Mouse (Mus musculus) WW6 (cell line): ENCODE measurements at regions not wholly inside any gene's neighbourhood (a gene's known extent, or its start where the extent isn't known, plus 50 kb on each side); places are given as distances from the start of the nearest gene placed in this dataset.

Source experiments
- DNase-seq: peaks from one replicate; pipeline ENCODE4 v3.0.0-alpha.2; 2013; ENCODE audit warnings: low read depth, low spot score

DNA sequence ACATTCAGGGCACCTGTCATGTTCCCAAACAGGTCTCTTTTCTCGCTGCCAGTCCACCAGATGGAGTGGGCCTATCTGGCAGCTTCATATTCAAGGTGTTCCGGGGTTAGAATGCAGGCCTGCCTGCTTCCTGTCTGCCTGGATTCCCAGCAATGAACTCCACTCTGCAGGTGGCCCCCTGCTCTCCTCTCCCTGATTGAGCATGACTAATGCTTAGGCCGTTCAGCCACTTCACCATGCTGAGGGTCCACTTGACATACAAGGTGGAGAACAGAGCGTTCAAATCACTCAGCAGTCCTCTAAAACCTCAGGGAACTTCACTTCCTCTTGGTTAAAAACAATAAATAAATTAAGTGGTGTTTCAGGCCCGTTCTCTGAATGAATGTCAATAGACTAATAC is 112.1 kb upstream of the Ralgapa2 start:
- no peak for DNase-seq

DNA sequence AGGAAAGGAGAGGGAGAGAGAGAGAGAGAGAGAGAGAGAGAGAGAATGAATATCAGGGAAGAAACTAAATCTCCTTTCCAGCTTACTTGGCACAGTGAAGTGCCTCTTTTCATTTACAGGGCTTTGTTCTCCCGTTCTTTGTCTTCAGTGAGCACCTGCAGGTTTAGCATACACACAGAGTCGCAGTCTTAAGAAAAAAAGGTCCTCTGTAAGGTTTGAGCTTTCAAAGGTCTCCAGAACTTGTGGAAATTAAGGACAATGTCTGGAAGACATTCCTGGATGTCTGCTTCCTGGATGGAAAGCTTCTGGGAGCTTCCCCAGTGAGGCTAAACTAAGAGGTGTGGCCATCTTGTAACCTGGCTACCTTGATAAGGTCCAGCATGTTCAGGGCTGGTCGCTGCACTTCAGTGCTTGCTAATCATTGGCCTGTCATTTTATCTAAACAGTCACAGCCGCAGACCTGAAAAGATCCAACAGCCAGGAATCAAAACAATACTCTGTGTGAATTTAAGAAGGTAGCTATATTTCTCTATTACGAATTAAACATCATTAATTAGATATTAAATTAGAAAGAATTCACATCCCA is 113.1 kb upstream of the Ralgapa2 start:
- no peak for DNase-seq

DNA sequence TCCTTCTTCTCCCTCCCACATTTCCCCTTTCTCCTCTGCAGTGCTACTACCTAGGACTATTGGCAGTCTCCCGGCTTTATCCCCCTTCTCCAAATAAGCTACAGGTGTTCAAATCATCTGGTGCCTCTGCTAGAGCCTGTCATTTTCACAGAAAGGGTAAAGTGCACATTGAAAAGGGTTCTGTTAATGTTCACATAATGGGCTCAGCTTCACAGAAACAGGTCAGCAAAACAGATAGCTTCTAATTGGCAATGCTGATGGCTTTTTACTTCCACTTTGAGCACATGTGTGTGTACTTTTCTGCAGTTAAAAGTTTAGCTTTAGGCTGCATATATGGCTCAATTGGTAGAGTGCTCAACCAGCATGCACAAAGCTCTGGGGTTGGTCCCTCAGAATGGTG is 114.4 kb upstream of the Ralgapa2 start:
- DNase-seq, result no peak

DNA sequence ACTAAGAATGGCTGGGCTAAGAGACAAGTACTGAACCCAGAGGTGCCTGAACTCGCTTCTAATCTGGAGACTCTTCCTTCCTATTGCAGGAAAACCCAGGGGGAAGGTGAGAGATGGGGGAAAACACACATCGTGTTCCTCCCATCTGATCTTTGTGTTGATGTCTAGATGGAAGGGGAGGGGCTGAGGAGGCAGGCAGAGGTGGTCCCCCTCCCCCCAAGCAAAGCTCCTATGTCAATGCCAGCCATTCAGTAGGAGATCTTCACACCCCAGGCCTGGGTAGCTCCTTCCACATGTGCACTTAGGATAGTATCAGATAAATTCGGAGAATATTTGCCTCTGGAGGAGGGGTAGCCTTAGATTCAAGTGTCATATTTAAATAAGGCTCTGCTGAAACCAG is 118.0 kb upstream of the Ralgapa2 start:
- DNase-seq, result no peak

DNA sequence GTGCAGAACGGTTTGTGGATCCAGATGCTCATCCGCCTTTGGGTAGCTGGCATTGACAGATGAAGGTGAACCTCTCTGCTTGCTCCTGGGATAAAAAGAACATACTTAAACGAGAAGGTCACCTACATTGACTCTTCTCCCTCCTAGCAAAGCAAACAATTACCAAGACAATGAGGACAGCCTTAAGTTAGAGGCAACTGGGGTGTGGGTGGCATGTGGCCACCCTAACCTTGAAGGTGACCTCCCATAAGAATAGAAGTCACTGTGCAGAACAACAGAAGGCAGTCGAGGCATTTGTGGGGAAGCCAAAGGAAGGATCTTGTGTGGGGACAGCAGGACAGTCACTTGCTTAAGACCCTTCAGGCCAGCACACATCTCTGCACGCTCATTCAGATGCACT is 119.0 kb upstream of the Ralgapa2 start:
- no peak for DNase-seq

DNA sequence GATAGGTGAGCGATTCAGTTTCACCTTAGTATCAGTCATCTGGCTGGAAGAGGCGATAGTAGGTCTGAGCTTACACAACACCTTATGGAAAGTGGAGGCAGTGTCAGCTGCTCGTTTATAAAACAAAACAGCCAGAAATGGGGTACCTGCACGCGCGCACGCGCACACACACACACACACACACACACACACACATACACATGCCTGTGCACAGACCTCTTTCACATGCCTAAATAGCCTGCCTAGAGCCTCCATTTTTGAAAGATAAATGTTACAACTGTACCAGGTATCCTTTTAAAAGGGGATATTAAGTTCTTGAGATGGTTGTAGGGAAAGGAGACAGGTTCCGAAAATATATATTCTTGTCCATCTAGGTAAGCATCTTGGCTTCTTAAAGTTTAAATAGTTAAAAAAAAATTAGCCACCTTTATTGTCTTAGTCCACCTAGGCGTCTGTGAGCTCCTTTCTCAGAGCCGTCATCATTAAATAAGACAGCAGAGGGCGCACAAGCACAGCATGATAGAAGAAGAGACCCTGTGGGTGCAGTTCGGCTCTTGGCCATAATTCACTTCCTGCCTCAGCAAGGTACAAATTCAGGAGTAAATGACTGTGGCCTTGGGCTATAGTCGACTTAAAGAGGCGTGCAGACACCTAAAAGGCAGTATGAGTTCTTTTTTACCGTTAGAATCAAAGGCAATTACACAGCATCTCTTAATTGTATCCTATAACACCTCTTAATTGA is 121.4 kb upstream of the Ralgapa2 start:
- peak; percentile 26 for DNase-seq

DNA sequence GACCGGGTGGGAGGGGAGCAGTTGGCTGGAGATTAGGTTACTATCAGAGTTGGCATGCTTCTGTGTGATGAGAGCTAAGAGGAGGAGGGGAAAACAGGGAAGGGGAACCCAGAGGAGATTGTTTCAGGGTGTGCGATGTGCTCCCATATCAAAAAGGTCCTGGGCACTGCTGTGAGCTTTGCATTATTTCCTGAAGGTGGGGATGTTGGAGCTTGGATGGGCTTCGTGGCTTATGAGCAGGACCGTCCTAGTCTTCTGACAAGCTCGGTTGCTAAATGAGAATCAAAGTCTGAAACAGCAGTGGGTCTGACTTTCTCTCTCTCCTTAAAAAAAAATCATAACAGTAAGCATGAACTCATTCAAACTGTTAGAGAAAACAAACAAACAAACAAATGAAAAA is 125.4 kb upstream of the Ralgapa2 start:
- no peak for DNase-seq

DNA sequence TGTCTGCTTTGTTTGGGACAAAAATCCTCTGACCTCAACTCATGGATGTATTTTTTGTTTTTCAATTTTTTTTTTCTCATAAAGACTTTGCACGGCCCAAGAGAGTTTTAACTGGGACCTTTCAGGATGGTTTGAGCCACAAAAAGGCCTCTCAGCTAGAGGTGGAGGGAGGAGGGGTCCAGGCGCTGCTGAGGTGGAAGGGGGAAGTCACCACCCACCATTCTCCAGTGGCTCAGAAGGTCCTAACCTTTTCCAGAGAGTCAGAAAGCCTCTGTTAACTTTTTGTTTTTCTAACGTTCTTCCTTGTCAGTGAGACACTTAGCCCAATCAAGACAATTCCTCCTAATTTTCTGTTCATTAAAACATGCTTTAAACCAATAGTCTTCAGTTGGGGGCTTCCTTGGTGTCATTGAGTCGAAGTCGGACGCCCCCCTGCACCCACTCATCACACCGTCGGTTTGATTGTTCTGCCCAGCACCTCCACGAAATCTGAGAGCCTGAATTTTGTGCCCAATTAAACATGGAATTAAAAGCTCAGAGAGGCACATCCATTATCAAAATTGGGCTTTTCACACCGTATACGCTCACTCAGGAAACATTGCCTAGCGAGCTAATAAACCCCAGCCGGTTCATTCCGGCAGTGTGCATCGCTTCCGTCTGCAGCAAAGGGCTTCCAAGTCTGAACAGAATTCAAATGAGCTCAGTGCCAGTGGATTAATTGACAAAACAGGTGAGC is 134.3 kb upstream of the Ralgapa2 start:
- no peak for DNase-seq

DNA sequence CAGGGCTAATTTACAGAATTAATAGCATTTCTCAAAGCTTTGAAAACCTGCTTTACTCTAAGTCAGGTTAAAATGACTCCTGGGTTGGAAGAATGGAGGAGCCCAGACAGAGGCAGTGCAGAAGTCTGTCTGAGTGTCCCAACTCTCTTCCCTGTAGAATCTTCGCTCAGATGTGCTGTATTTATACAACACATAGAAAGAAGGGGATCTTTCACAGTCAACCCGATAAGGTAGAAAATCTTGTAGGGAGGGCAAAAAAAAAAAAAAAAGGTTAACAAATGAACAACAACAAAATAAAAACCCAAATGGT is 134.8 kb upstream of the Ralgapa2 start:
- no peak for DNase-seq

DNA sequence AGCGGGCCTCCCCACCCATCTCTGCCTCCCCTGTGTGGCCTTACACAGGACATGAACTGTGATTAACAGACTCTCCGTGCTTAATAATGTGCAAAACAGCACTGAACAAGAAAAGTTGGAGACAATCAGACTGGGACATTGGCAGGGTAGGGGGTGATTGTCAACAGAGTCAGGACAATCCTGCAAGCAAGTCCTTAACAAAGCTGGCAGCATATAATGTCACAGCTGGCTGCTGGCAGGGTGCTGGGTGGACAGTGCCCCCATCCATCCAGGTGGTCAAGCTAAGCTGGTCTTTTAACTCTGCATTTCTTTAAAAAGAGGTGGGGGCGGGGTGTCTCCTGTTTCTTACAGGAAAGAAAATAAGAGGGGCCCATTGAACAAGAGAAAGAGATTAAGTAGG is 149.2 kb upstream of the Ralgapa2 start:
- no peak for DNase-seq

DNA sequence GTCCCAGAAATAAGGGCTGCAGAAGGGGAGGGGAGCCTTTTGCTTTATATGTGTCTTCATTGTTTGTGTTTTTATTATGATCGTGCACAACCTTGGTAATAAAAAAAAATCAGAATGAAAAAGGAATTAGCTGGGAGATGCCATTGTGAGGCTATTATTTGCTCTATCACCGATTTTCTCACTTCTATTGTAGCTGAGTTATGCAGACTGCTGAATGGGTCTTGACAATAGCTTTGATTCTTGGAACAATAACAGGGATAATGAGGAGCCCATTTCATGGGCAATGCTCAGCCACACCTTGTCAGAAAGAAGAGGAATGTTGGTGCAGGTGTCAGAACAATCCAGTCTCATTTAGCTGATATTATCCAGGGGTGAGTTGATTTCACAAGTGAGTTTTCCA is 160.6 kb upstream of the Ralgapa2 start:
- DNase-seq, result peak; percentile 4

DNA sequence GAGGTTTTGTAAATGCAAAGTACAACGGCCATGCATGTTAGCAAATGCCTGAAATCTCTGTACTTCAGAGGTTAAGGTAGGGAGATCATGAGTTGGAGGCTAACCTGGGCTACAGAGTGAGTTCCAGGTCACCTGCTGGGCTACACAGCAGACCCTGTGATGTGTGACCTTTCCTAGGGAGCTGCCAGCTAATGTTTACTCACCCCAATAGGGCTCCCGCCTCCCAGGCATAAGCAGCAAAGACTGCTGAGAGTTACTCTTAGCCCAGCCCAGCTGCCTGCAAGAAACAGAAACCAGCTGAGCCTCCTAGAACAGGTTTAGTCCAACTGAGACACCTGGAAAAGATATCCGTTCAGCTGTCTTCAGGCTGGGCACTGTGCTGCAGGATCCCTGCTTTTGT is 169.8 kb upstream of the Ralgapa2 start:
- DNase-seq, result no peak

DNA sequence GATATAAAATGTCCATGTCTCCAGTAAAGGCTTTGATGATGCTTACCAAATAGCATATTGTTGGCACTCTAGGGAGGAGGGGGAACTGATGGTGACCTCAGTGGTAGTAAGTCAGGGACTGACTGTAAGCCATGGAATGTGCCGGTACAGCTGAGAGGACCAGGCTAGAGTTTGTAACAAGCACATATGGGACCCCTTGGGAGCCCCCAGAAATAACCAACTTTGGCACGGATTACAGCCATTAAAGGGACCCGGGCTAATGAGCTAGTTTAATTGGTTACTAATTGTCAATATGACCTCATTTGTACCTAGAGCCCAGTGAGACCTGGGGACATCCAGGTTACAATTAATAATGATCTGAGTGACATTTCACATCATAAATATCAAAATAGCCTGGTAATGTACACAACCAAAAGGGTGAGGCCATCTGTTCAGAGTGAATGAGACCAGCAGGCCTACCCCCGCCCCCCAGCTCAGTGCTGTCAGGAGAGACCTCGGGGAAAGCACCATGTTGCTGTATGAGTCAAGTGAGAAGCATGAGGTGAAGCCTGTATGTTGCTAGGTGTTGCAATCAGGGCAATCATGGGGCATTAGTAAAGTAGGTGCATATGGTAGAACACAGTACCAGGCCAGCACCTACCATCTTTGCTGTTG is 169.7 kb upstream of the Kiz start:
- DNase-seq, result no peak

DNA sequence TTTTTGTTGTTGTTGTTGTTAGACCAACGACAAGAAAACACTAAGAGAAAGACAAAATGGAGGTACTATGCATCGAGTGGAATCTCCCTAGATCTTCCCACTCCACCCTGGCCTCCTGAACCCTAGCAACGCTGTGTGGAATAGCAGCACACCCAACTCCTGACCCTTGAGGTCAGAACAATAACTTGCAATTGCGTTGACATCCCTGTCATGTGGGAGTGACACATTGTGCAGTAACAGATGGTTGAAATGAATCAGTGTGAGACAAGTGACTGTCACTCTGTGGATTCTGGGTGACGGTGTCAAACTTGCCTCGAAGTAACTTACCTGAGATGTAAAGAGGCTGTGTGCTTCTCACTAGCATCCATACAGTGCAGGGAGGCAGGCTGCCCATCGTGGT is 167.1 kb upstream of the Kiz start:
- DNase-seq, result no peak

DNA sequence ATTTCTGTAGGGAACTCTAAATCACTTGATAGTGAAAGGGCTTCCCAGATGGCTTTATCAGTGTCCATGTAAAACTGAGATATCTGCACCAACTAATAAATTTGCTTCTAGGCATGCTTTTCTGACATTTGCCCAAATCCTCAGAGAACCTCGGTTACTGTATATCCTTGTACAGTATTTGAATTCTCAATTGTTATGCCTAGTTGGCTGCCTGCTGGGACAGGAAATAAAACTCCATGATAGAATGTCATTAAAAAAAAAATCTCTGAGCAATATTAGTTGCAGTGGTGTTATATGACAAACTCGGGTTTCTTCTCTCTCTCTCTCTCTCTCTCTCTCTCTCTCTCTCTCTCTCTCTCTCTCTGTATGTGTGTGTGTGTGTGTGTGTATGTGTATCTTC is 162.2 kb upstream of the Kiz start:
- no peak for DNase-seq

DNA sequence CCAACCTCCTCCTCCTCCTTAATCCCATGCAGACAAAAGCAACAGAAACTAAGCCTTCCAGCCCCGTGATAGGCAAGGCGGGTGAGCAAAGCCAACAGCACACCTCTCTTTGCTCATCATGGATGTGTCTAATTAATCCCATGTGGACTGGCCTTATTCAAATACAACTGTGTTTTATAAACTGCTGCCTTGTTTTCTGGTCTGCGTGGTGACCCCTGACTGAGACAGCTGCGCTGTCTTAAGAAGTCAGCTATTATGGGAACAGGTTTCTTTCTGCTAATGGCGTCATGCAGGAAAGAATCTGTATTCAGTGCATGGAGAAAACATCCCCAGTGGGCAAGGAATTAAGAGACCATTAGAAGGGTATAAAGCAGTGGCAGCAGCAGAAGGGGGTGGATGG is 161.6 kb upstream of the Kiz start:
- no peak for DNase-seq

DNA sequence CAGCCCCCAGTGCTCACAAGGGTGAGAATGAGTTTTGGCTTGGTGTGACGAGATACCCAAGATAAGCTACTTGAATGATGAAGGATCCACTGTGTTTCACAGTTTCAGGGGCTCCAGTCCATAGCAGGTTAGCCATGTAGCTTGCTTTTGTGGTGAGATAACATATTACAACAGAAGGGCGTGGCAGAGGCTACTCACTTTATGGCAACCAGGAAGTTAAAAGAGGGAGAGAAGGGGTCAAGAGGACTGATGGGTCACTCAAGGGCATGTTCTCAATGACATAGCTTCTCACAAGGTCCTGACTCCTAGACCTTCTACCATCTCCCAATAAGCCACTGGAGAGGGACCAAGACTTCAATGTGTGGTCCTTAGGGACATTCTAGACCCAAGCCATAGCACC is 159.4 kb upstream of the Kiz start:
- no peak for DNase-seq

DNA sequence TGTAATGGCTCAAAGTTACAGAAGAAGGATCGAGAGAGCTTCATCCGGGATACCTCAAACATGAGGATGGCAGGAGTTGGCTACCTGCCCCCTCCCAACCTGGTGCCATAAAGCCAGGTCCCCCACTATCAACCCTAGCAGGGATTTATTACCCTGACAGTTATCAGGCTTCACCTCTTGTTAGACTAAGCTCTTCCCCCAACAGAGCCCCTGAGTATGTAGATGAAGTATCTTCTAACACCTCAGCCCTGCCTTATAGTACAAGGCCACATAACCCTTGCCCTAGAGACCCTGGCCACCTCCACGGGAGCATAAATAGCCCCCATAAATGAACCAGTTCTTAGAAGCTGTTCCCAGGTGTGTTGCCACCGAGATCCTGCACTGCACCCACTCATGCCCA is 158.9 kb upstream of the Kiz start:
- no peak for DNase-seq

DNA sequence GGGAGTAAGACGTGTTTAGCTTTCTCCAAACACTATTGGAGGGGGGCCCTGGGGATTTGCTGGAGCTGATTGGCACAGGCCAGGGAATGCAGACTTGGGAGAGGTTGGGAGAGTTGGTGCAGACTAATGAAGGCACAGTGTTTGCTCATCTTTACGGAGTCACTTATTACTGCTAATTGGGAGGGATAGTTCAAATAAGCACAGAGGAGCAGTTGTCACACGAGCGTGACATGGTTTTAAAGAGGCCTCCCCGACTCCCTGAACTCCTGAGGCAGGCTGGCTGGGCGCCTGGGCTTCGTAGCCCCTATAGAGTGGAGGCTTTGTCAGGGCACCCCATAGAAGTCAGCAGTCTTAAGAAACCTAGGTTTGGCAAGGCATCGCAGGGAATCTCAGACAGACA is 145.0 kb upstream of the Kiz start:
- DNase-seq, result no peak

DNA sequence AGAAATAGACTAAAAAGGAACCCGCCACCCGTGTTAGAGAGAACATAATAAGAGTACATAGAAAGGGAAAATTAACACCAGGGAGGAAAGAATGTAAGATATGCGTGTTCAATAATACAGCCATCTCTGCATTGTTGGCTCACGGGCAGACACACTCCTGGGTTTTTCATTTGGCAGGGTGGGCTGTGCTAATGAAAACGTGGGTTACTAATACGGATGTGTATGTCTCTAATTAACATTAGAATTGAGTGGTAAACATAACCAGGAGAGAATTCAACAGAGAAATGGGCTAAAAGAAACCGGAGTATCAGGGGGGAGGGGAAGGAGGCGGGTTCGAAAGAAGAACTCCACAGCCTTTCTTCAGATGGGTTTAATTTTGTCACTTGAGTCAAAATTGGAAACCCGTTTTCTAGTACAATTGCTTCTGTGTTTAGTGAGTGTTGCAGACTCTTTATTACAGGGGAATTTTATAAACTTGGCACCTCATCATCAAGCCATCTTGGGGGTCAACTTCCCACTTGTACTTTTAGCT is 134.4 kb upstream of the Kiz start:
- no peak for DNase-seq

DNA sequence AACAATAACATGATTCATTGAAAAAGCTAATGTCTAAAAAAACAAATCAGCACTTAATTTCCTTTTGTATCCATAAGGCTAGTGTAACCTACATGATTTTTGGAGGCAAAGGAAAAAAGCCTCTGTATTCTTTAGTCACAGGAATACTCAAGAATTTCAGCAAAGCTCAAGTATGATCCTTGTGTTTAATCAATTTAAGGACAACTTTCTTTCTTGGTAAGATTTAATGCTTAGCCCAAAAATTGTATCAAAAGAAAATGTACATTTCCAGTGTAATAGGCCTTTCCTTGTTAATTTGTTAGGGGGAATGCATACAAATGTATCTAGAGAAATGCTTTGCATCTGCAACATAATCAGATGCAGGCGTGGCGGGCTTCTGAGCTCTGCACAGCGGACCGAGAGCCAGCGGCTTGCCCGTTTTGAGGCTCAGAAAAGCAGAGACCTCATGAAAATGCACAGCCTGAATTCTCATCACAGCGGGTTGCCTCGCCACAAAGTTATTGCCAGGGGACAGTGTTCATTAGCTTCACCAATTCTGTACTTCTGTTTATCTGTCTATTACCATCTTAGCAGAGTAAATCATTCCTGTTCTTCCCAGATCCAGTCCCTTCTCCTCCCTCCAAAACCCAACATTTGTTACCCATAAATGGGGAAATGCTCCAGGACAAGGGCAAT is 133.2 kb upstream of the Kiz start:
- no peak for DNase-seq

DNA sequence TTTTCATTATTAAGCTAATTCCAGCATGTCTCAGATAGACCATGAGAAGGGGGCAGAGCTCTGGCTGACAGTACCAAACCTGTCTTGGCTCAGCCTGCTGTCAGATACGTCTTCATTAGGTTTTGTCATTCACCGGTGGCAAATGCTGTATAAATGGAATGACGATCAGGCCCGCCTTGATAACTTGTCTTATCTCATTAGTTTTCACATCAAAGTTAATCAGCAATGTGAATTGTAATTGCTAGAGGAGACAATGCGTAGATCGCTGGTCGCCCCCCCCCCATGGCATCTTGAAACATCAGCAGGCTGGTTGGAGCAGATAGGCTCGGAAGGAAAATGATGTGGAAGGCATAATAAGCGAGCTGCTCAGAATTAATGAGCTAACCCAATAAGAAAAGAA is 132.5 kb upstream of the Kiz start:
- DNase-seq, result no peak
